Mouse (Mus musculus) B cell, adult (primary cell): Measurements from ENCODE around the gene Hoxc11. TPM values are rescaled to one million over a fixed set of nuclear protein-coding genes. Genes with fewer than 3 reads are reported as not detected.

Source experiments
- total RNA-seq: library from RNA; stranded (reverse); gene quantifications from 4 replicates; pipeline ENCODE4 v1.2.4, GENCODE M21; 2023; ENCODE audit not compliant: inconsistent age

Hoxc11 gene
- total RNA-seq = not detected in 4 replicates

DNA sequence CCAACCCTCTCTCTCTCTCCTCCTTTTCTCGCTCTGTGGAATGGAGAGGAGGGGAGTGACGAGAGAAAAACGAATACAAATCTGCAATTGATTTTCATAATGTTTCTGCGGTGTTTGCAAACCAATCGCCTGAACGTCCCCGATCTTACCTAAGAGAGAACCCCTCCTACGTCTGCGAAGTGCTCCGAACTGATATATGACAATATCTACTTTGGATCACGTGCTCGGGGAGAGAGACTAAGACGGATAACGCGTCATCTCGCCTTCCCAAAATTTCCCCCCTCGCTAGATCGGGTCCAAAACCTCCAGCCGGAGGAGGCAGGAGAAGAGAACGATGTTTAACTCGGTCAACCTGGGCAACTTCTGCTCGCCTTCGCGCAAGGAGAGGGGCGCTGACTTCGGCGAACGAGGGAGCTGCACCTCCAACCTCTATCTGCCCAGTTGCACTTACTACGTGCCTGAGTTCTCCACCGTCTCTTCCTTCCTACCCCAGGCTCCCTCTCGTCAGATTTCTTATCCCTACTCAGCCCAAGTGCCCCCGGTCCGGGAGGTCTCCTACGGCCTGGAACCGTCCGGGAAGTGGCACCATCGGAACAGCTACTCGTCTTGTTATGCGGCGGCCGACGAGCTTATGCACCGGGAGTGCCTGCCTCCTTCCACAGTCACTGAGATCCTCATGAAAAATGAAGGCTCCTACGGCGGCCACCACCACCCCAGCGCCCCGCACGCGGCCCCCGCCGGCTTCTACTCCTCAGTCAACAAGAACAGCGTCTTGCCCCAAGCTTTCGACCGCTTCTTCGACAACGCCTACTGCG, at the start of gene Hoxc11:
Gene Hoxc11 (plus strand): TSS at position 236 of the 815 bp plus-strand sequence.

DNA sequence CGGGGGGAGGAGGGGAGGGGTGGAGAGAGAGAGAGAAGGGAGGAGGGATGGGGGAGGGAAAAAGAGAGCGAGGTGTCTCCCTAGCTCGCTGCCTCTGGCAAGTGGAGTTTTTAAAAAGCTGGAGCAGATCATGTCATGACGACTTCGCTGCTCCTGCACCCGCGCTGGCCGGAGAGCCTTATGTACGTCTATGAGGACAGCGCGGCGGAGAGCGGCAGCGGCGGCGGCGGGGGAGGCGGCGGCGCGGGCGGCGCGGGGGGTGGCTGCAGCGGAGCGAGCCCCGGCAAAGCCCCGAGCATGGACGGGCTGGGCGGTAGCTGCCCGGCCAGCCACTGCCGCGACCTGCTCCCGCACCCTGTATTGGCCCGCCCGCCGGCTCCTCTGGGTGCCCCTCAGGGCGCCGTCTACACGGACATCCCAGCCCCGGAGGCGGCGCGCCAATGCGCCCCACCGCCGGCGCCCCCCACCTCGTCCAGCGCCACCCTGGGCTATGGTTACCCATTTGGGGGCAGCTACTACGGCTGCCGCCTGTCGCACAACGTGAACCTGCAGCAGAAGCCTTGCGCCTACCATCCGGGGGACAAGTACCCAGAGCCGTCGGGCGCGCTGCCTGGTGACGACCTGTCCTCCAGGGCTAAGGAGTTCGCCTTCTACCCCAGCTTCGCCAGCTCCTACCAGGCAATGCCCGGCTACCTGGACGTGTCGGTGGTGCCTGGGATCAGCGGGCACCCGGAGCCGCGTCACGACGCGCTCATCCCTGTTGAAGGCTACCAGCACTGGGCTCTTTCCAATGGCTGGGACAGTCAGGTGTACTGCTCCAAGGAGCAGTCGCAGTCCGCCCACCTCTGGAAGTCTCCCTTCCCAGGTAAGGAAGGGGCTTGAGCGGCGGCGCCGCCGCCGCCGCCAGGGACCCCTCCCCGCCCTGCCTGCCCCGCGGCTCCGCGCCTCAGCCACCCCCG, 32.9 kb upstream of the Hoxc11 start, which contains the start of gene Hoxc13:
Gene Hoxc13 (plus strand): TSS at position 51 of the 959 bp plus-strand sequence.

DNA sequence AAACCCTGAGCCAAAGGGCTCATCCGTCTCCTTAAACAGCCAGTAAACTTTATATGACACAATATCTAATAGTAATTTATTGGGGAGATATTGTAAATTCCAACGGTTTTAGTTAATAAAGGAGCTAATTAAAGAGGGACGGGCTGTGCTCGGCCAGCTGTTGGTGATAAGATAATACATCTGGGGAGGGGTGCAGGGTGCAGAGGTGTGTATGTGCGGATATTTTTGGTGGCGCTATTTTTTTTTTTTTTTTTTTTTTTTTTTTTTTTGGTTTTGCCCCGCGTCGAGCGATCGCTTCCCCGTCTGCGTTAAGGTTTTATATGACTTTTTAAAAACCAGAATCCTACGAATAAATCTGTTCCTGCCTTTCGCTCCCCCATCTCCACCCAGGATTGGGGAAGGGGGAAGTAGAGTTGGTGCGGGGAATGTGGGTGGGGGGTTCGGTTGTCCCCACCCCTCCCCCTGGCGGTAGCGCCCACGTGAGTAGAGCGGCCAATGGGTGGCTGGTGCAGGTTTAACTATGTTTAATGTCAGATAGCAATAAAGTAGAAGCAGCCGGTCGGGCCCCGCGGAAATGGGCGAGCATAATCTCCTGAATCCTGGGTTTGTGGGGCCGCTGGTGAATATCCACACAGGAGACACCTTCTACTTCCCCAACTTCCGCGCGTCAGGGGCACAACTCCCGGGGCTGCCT, 17.8 kb upstream of the Hoxc11 start, which contains the start of gene Hoxc12:
Gene Hoxc12 (plus strand): TSS at position 479 of the 694 bp plus-strand sequence.

DNA sequence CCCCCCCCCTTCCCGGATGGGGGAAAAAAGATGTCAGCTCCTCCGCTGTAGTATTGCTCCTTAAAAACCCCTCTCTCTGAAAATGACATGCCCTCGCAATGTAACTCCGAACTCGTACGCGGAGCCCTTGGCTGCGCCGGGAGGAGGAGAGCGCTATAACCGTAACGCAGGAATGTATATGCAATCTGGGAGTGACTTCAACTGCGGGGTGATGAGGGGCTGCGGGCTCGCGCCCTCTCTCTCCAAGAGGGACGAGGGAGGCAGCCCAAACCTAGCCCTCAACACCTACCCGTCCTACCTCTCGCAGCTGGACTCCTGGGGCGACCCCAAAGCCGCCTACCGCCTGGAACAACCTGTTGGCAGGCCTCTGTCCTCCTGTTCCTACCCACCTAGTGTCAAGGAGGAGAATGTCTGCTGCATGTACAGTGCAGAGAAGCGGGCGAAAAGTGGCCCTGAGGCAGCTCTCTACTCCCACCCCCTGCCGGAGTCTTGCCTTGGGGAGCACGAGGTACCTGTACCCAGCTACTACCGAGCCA, 12.6 kb downstream of the Hoxc11 start, which contains the start of gene Hoxc10:
Gene Hoxc10 (plus strand): TSS at position 21 of the 536 bp plus-strand sequence.

DNA sequence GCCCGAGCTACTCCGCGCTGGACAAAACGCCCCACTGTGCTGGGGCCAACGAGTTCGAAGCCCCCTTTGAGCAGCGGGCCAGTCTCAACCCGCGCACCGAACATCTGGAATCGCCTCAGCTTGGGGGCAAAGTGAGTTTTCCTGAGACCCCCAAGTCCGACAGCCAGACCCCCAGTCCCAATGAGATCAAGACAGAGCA, 13.0 kb downstream of the Hoxc11 start, which contains the start of gene Hoxc5:
Gene Hoxc5 (plus strand): TSS at position 132 of the 199 bp plus-strand sequence.

DNA sequence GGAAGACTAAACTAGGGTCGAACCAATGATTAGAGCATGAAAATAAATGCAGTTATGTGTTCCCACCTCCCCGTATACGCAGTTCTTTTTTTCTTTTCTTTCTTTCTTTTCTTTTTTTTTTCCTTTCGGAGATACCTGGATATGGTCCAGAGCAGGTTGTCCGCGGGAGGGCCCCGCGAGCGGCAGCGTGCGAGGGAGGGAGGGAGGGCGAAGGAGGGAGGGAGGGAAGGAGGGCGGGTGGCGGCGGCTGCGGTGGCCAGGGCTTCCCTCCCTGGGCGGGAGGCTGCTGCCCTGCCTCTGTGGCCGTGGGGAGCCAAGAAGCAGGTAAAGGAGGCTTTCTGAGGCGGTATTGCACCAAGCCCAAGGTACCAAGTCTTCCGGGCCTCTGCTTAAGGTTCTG, 21.9 kb downstream of the Hoxc11 start, which contains the start of gene Hoxc9:
Gene Hoxc9 (plus strand): TSS at position 269 of the 400 bp plus-strand sequence.

DNA sequence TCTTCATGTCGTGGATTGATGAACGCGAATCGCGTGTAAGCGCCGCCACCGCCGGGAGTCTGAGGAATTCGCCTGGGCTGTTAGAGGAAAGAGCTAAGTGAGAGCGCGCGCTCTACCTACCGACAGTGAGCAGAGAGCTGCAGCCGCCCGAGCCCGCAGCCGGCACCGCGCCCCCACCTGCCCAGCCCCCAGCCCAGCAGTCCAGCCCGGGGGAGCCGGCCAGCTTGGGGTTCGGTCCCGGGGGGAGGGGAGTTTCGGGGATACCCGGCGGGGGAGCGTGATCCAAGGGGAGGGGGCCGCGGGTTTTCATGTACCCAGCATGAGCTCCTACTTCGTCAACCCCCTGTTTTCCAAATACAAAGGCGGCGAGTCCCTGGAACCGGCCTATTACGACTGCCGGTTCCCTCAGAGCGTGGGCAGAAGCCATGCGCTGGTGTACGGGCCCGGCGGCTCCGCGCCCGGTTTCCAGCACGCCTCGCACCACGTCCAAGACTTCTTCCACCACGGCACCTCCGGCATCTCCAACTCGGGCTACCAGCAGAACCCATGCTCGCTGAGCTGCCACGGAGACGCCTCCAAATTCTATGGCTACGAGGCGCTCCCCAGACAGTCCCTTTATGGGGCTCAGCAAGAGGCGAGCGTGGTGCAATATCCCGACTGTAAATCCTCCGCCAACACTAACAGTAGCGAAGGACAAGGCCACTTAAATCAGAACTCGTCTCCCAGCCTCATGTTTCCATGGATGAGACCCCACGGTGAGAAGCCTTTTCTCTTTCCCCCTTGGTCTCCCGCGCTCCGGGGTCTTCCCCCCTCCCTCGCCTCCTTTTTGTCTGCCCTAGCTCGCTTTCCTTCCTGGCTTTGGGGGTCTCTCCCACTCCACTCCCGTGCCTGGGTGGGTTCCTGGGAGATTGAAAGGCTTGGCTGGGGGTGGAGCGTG, 36.5 kb downstream of the Hoxc11 start, which contains the start of gene Hoxc8:
Gene Hoxc8 (plus strand): TSS at position 147 of the 937 bp plus-strand sequence.

DNA sequence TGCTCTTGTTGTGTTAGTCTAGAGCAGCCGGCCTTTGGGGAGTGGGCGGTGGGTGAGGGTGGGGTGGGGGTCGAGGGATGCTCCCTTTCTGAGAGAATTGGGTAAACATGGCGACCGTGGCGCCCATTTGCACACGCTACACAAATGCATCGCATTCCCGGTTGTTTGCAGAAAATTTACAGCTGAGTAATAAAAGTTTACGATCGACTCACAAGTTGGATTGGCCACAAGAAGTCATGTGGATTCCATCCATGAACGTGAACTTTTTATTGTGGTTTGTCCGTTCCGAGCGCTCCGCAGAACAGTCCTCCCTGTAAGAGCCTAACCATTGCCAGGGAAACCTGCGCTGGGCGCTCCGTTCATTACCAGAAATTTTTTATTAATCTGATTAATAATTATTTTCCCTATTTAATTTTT, 43.7 kb downstream of the Hoxc11 start, which contains the start of gene Hoxc6:
Gene Hoxc6 (plus strand): TSS at position 319 of the 417 bp plus-strand sequence.

Other genes with a start within 250 kb of the Hoxc11 start
- gene Calcoco1, start 232.2 kb upstream of the Hoxc11 start, total RNA-seq = 48.6 to 55.1 TPM (median 53.1 TPM) in 4 replicates
- gene Hoxc13, start 33.3 kb upstream of the Hoxc11 start, total RNA-seq = not detected in 4 replicates
- not detected in 4 replicates for gene Hoxc12, start 17.7 kb upstream of the Hoxc11 start, total RNA-seq
- not detected in 4 replicates for gene Hoxc10, start 12.4 kb downstream of the Hoxc11 start, total RNA-seq
- not detected in 4 replicates for gene Hoxc5, start 13.0 kb downstream of the Hoxc11 start, total RNA-seq
- gene Hoxc9, start 22.0 kb downstream of the Hoxc11 start, total RNA-seq = not detected in 4 replicates
- not detected in 4 replicates for gene Hoxc8, start 36.2 kb downstream of the Hoxc11 start, total RNA-seq
- gene Hoxc6, start 43.8 kb downstream of the Hoxc11 start, total RNA-seq = not detected in 4 replicates
- not detected in 4 replicates for gene Hoxc4, start 64.5 kb downstream of the Hoxc11 start, total RNA-seq
- gene Smug1, start 212.7 kb downstream of the Hoxc11 start, total RNA-seq = 5.0 to 10.4 TPM (median 8.6 TPM) in 4 replicates